Mouse (Mus musculus) neural tube, embryonic 14.5 days (tissue): Measurements from ENCODE around the gene Slbp. TPM values are rescaled to one million over a fixed set of nuclear protein-coding genes. Genes with fewer than 3 reads are reported as not detected.

Source experiments
- ATAC-seq: fragments of 200-750 bp; cut with Nextera tagmentation; 2 replicates; pipeline ENCODE4 v1.8.0; 2017; ENCODE audit warnings: low read depth, mild to moderate bottlenecking, moderate TSS enrichment, moderate library complexity
- H3K27ac ChIP-seq: fragments of 300-500 bp; sonication (generic); 2 replicates; pipeline ENCODE4 v1.5.1; 2014; ENCODE audit warnings: low read depth, mild to moderate bottlenecking, control low read depth, low read length, moderate library complexity, mixed read lengths
- H3K27me3 ChIP-seq: fragments of 300-500 bp; sonication (generic); 2 replicates; pipeline ENCODE4 v1.6.1; 2014; ENCODE audit warnings: low read length; ENCODE audit not compliant: control insufficient read depth, insufficient read depth
- H3K36me3 ChIP-seq: fragments of 300-500 bp; sonication (generic); 2 replicates; pipeline ENCODE4 v1.6.1; 2014; ENCODE audit warnings: low read length, mixed read lengths; ENCODE audit not compliant: control insufficient read depth, insufficient read depth
- H3K4me1 ChIP-seq: fragments of 300-500 bp; sonication (generic); 2 replicates; pipeline ENCODE4 v1.6.1; 2014; ENCODE audit warnings: low read length; ENCODE audit not compliant: control insufficient read depth, insufficient read depth
- H3K4me2 ChIP-seq: fragments of 300-500 bp; sonication (generic); 2 replicates; pipeline ENCODE4 v1.6.1; 2014; ENCODE audit warnings: mild to moderate bottlenecking, low read depth, low read length, control low read depth
- H3K4me3 ChIP-seq: fragments of 300-500 bp; sonication (generic); 2 replicates; pipeline ENCODE4 v1.5.1; 2014; ENCODE audit warnings: low read depth, low read length, control low read depth, mixed read lengths
- H3K9ac ChIP-seq: fragments of 300-500 bp; sonication (generic); replicated peaks from 2 replicates; pipeline ENCODE4 v1.6.1; 2014; ENCODE audit warnings: low read depth, mild to moderate bottlenecking, control low read depth, low read length, mixed read lengths
- H3K9me3 ChIP-seq: fragments of 300-500 bp; sonication (generic); 2 replicates; pipeline ENCODE4 v1.6.1; 2016; ENCODE audit warnings: low read length; ENCODE audit not compliant: control insufficient read depth
- WGBS: fragments of 180-500 bp; shearing (Covaris S2); extraction: QIAGEN DNeasy Blood & Tissue Kit; methylation state at CpG from one replicate; pipeline ENCODE4 v1.1.7; 2014; 5-methylcytosine and 5-hydroxymethylcytosine counted together
- polyA plus RNA-seq: library from polyadenylated mRNA; unstranded; fragments of >200 nt; fragmentation: Nextera tagmentation; extraction: Ambion mirVana; gene quantifications from 2 replicates; pipeline ENCODE4 v1.2.1, GENCODE M21; 2014

The Slbp gene
- polyA plus RNA-seq, 1 experiment from 2014 or later, result 118 TPM

- WGBS, result 48% methylated on average over 7 of the region's 7 CpGs
- Histone ChIP-seq H3K27ac (no peak overlapping the region), H3K4me3 (no peak overlapping the region), H3K9ac (no peak overlapping the region), H3K9me3 (no peaks in the 10 kb centered on the region), H3K4me1 (peaks cover 4% of the 10 kb centered on the region; the same call in 1 of the 2 replicates), H3K4me2 (no peak overlapping the region), H3K36me3 (no peaks in the 10 kb centered on the region), H3K27me3 (no peaks in the 10 kb centered on the region)
- ATAC-seq, result peak; percentile 54; the same call in 1 of the 2 replicates
Measured at GRCm38 (mm10) chr5:33683897-33684652, 31.7 kb upstream of the Slbp start.

- no peak for ATAC-seq
- H3K27ac ChIP-seq, result no peak overlapping the region
- H3K36me3 ChIP-seq, result no peaks in the 10 kb centered on the region
- H3K9ac ChIP-seq, result no peak overlapping the region
- WGBS, result 71% methylated on average over 4 of the region's 4 CpGs
- no peaks in the 10 kb centered on the region for H3K4me1 ChIP-seq
- no peaks in the 10 kb centered on the region for H3K27me3 ChIP-seq
- no peak overlapping the region for H3K4me2 ChIP-seq
- H3K9me3 ChIP-seq, result no peaks in the 10 kb centered on the region
- no peak overlapping the region for H3K4me3 ChIP-seq
Measured at GRCm38 (mm10) chr5:33682963-33683362, 30.6 kb upstream of the Slbp start.

GRCm38 (mm10) chr5:33681611-33682388 lies 29.4 kb upstream of the Slbp start:
- no peak overlapping the region for H3K9ac ChIP-seq

GRCm38 (mm10) chr5:33681044-33681443 lies 28.7 kb upstream of the Slbp start:
- H3K4me3 ChIP-seq, result no peak overlapping the region
- H3K4me2 ChIP-seq, result no peak overlapping the region
- no peak for ATAC-seq
- no peaks in the 10 kb centered on the region for H3K4me1 ChIP-seq
- no peak overlapping the region for H3K27ac ChIP-seq
- no peaks in the 10 kb centered on the region for H3K27me3 ChIP-seq
- H3K9ac ChIP-seq, result no peak overlapping the region
- 60% methylated on average over 3 of the region's 3 CpGs for WGBS
- H3K9me3 ChIP-seq, result no peaks in the 10 kb centered on the region
- no peaks in the 10 kb centered on the region for H3K36me3 ChIP-seq

More at GRCm38 (mm10) chr5:33681611-33682388, 29.4 kb upstream of the Slbp start:
- H3K4me3 ChIP-seq, result no peak overlapping the region
- H3K4me1 ChIP-seq, result no peaks in the 10 kb centered on the region
- no peaks in the 10 kb centered on the region for H3K27me3 ChIP-seq
- H3K36me3 ChIP-seq, result no peaks in the 10 kb centered on the region
- no peak overlapping the region for H3K27ac ChIP-seq
- no peak for ATAC-seq
- 77% methylated on average over 15 of the region's 15 CpGs for WGBS
- H3K4me2 ChIP-seq, result no peak overlapping the region
- no peaks in the 10 kb centered on the region for H3K9me3 ChIP-seq

GRCm38 (mm10) chr5:33678244-33678643 lies 25.9 kb upstream of the Slbp start:
- no peaks in the 10 kb centered on the region for H3K36me3 ChIP-seq
- 90% methylated on average over 5 of the region's 5 CpGs for WGBS
- H3K9me3 ChIP-seq, result no peaks in the 10 kb centered on the region
- H3K4me3 ChIP-seq, result no peak overlapping the region
- no peak for ATAC-seq
- H3K27me3 ChIP-seq, result no peaks in the 10 kb centered on the region
- H3K4me1 ChIP-seq, result peaks cover 4% of the 10 kb centered on the region; the same call in 1 of the 2 replicates
- H3K27ac ChIP-seq, result no peak overlapping the region
- H3K4me2 ChIP-seq, result no peak overlapping the region
- H3K9ac ChIP-seq, result no peak overlapping the region

GRCm38 (mm10) chr5:33675964-33676363 lies 23.6 kb upstream of the Slbp start:
- Histone ChIP-seq H3K4me2 (no peak overlapping the region), H3K36me3 (no peaks in the 10 kb centered on the region), H3K9me3 (no peaks in the 10 kb centered on the region), H3K27me3 (no peaks in the 10 kb centered on the region), H3K9ac (no peak overlapping the region), H3K4me1 (peaks cover 4% of the 10 kb centered on the region; the same call in 1 of the 2 replicates), H3K27ac (no peak overlapping the region), H3K4me3 (no peak overlapping the region)
- ATAC-seq, result peak; percentile 38; the same call in 1 of the 2 replicates
- 0% methylated on average over 1 of the region's 1 CpGs for WGBS

- Histone ChIP-seq H3K4me3 (no peak overlapping the region), H3K27ac (peak overlapping the region; percentile 7; the same call in 1 of the 2 replicates), H3K4me1 (peaks cover 4% of the 10 kb centered on the region; the same call in 1 of the 2 replicates), H3K9me3 (no peaks in the 10 kb centered on the region), H3K9ac (no peak overlapping the region), H3K27me3 (no peaks in the 10 kb centered on the region), H3K36me3 (no peaks in the 10 kb centered on the region), H3K4me2 (no peak overlapping the region)
- ATAC-seq, result peak; percentile 72
- WGBS, result 37% methylated on average over 3 of the region's 3 CpGs
Measured at GRCm38 (mm10) chr5:33674439-33674838, 22.1 kb upstream of the Slbp start.

- no peak overlapping the region for H3K9ac ChIP-seq
- H3K4me2 ChIP-seq, result no peak overlapping the region
- 84% methylated on average over 5 of the region's 5 CpGs for WGBS
- H3K27ac ChIP-seq, result no peak overlapping the region
- H3K9me3 ChIP-seq, result no peaks in the 10 kb centered on the region
- no peaks in the 10 kb centered on the region for H3K27me3 ChIP-seq
- peaks cover 4% of the 10 kb centered on the region; the same call in 1 of the 2 replicates for H3K4me1 ChIP-seq
- no peak for ATAC-seq
- no peaks in the 10 kb centered on the region for H3K36me3 ChIP-seq
- no peak overlapping the region for H3K4me3 ChIP-seq
Measured at GRCm38 (mm10) chr5:33671659-33672058, 19.3 kb upstream of the Slbp start.

- Histone ChIP-seq H3K27ac (no peak overlapping the region), H3K9ac (no peak overlapping the region), H3K4me2 (no peak overlapping the region), H3K36me3 (no peaks in the 10 kb centered on the region), H3K9me3 (no peaks in the 10 kb centered on the region), H3K4me1 (no peaks in the 10 kb centered on the region), H3K4me3 (no peak overlapping the region), H3K27me3 (no peaks in the 10 kb centered on the region)
- ATAC-seq, result no peak
Measured at GRCm38 (mm10) chr5:33668223-33668622, 15.8 kb upstream of the Slbp start.
